Mouse (Mus musculus) kidney, adult 2 months (tissue): ENCODE measurements at regions not wholly inside any gene's neighbourhood (a gene's known extent, or its start where the extent isn't known, plus 50 kb on each side); places are given as distances from the start of the nearest gene placed in this dataset.
A peak's percentile ranks its signal among the peaks of the same experiment; 100 is the strongest.

Source experiments
- DNase-seq: peaks from one replicate; pipeline ENCODE4 v3.0.0; 2021
- H3K27ac ChIP-seq: fragments of 200-500 bp; 2 replicates; pipeline ENCODE4 v1.5.1; 2012; ENCODE audit warnings: low read depth, low read length, control low read depth, inconsistent platforms; ENCODE audit not compliant: insufficient read depth
- H3K27me3 ChIP-seq: fragments of 200-500 bp; replicated peaks from 2 replicates; pipeline ENCODE4 v1.6.1; 2012; ENCODE audit warnings: mild to moderate bottlenecking, moderate library complexity, low read length, inconsistent platforms; ENCODE audit not compliant: control insufficient read depth, insufficient read depth
- H3K36me3 ChIP-seq: fragments of 200-500 bp; 2 replicates; pipeline ENCODE4 v1.6.1; 2012; ENCODE audit warnings: mild to moderate bottlenecking, moderate library complexity, low read length, inconsistent platforms; ENCODE audit not compliant: control insufficient read depth, insufficient read depth
- H3K4me1 ChIP-seq: fragments of 200-500 bp; 2 replicates; pipeline ENCODE4 v1.6.1; 2011; ENCODE audit warnings: low read length; ENCODE audit not compliant: control insufficient read depth, insufficient read depth
- H3K4me3 ChIP-seq: fragments of 200-500 bp; 2 replicates; pipeline ENCODE4 v1.5.1; 2011; ENCODE audit warnings: mild to moderate bottlenecking, low read depth, low read length, control low read depth; ENCODE audit not compliant: insufficient read depth
- CTCF ChIP-seq: fragments of 200-500 bp; conservative IDR thresholded peaks from 2 replicates; pipeline ENCODE4 v1.5.1; 2011; ENCODE audit warnings: low read depth, mild to moderate bottlenecking, control low read depth, low read length, moderate library complexity, mixed read lengths; ENCODE audit not compliant: insufficient read depth, insufficient read length
- POLR2A ChIP-seq: fragments of 200-500 bp; IDR thresholded peaks from one replicate; pipeline ENCODE4 v1.6.1; 2011; ENCODE audit warnings: low read depth, low read length, control low read depth
- WGBS: fragments of 180-500 bp; shearing (Covaris S2); methylation state at CpG from one replicate; pipeline ENCODE4 v1.1.7; 2018; 5-methylcytosine and 5-hydroxymethylcytosine counted together

DNA sequence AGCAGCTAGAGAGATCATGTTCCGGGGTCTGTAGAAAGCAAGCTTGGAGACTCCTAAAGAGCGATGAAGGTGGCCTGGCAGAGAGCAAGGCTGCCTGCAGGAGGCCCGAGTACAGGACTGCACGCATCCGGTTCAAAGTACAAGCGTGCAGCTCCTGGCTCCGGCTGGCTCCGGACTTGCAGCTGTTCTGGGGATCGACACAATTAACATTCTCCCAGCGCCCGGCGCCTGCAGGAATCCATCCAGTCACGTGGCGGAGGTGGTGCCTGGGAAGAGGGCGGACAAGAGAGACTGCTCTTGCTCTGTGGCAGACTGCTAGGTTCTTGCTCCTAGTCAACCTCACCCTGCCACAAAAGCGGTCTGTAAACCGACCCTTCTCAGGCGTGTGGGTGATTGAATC lies 86.9 kb downstream of the Bdh1 start:
- no peaks in the 10 kb centered on the region for H3K27me3 ChIP-seq
- H3K27ac ChIP-seq = peak overlapping the region; percentile 51
- no peaks in the 10 kb centered on the region for H3K36me3 ChIP-seq
- peaks cover 12% of the 10 kb centered on the region; the same call in 1 of the 2 replicates for H3K4me1 ChIP-seq
- TF ChIP-seq POLR2A (no peak), CTCF (no peak; the same call in 1 of the 2 replicates)
- DNase-seq = peak; percentile 97
- 2% methylated on average over 18 of the region's 18 CpGs for WGBS
- no peak overlapping the region for H3K4me3 ChIP-seq

DNA sequence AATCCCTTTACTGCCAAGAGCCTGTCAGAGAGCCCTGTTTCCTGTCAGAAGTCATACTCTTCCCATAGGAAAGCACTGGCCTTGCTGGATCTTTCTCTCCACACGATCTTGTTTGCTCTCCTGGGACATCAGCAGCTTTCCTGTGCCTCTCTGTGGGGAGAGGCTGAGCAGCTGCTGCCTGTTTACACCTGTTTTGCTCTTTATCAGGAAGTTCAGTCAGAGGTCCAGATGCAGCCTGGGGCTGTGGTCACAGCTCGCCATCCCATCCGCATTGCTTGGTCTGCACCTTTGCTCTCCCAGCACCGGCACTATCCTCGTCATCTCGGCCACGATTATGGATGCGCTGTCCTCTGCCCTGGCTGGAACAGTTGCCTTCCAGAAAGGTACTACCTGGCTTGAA lies 88.0 kb downstream of the Bdh1 start:
- Histone ChIP-seq H3K27ac (no peak overlapping the region), H3K4me1 (peaks cover 12% of the 10 kb centered on the region; the same call in 1 of the 2 replicates), H3K4me3 (no peak overlapping the region), H3K27me3 (no peaks in the 10 kb centered on the region), H3K36me3 (no peaks in the 10 kb centered on the region)
- WGBS = 66% methylated on average over 8 of the region's 8 CpGs
- TF ChIP-seq POLR2A (no peak), CTCF (no peak)
- no peak for DNase-seq

DNA sequence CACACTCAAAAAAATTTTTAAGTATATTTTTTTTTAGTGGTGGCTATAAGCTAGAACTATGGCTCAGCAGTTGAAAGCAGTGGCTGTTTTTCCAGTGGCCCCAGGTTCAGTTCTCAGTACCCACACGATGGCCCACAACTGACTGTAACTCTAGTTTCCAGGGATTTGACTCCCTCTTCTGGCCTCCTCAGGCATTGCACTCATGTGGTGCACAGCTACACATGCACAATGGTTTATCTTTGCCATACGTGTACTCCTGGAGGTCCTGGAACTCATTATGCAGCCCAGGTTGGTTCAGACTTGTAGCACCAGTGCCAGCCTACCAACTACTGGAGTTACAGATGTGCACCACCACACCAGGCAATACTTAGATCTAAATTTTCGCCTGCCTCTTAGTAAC lies 96.7 kb downstream of the Bdh1 start:
- 94% methylated on average over 3 of the region's 3 CpGs for WGBS
- DNase-seq = no peak
- TF ChIP-seq POLR2A = no peak
- TF ChIP-seq CTCF = 0 out of 2 replicates have a peak, but pooled peaks have one; percentile 9
- Histone ChIP-seq H3K27ac (no peak overlapping the region), H3K27me3 (no peaks in the 10 kb centered on the region), H3K36me3 (no peaks in the 10 kb centered on the region), H3K4me1 (no peaks in the 10 kb centered on the region), H3K4me3 (no peak overlapping the region)

DNA sequence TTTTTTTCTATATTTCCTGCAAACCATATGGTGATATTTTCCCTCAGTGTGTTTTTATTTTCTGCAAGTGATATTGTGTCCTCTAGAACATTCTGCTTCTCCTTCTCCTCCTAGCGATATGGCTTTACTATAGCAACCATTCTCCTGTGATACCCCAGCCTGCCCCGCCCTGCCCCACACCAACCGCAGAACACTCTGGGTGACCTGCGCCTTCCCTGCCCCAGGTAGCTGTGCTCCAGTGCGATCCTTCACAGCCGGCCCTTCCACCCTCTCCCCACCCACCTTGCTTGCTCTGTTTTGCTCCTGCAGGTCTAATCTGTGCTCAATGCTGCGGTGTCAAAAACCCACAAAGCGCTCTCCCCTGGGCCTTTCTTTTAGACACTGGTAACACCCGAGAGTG lies 98.0 kb downstream of the Bdh1 start:
- no peak overlapping the region for H3K27ac ChIP-seq
- no peaks in the 10 kb centered on the region for H3K36me3 ChIP-seq
- H3K4me3 ChIP-seq = no peak overlapping the region
- WGBS = 89% methylated on average over 9 of the region's 9 CpGs
- TF ChIP-seq CTCF (no peak), POLR2A (no peak)
- no peaks in the 10 kb centered on the region for H3K27me3 ChIP-seq
- DNase-seq = no peak
- no peaks in the 10 kb centered on the region for H3K4me1 ChIP-seq

DNA sequence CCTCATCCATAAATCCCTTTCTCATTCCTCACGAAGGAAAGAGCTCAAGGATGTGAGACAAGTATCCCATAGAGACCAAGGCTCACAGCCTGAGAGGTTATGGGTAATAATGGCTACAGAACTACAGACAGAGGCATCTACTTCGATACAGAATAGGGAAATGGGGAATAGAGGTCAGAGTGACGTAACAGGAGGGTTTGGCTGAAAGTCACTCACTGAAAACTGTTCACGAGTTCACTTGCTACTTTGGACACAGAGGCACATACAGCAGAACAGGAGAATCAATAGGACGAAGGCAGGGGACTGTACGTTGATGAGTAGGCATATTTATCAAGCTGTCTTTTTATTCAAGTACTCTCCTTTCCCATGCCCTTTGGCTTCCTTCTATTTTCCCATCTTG lies 99.7 kb downstream of the Bdh1 start:
- TF ChIP-seq POLR2A = no peak
- no peak for TF ChIP-seq CTCF
- 74% methylated on average over 6 of the region's 6 CpGs for WGBS
- no peak overlapping the region for H3K27ac ChIP-seq

DNA sequence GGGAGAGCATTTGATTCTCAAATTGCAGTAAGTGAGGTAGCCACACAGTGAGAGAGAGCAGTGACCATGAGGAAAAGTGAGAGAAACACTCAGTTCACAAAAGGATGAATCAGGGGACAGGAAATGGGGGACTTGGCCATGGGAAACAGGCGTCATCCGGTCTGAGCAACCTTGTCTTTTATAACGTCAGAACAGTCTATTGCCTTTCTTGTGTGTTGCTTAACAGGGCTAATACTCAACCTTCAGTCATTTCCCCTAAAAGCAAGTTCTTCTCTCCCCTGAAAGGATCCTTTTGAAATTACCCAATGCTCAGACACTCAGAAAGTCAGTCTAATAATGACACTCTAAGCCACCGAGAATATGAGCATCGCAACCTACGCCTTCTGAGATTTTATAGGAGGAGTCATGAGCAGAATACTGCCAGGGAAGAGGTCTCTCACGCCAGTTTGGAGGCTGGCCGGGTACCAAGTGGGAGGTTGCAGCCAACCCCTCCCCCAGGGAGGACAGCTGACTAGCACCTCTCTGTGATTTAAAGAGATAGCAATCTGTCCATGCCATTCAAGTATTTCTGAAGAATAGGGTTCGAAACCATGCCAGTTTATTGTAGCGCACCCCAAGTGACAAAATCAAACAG lies 104.7 kb downstream of the Bdh1 start:
- H3K36me3 ChIP-seq = no peaks in the 10 kb centered on the region
- TF ChIP-seq POLR2A (no peak), CTCF (no peak)
- DNase-seq = peak; percentile 29

More for the DNA sequence above, 99.7 kb downstream of the Bdh1 start:
- DNase-seq = no peak
- no peaks in the 10 kb centered on the region for H3K27me3 ChIP-seq
- no peaks in the 10 kb centered on the region for H3K36me3 ChIP-seq
- no peaks in the 10 kb centered on the region for H3K4me1 ChIP-seq
- H3K4me3 ChIP-seq = no peak overlapping the region

DNA sequence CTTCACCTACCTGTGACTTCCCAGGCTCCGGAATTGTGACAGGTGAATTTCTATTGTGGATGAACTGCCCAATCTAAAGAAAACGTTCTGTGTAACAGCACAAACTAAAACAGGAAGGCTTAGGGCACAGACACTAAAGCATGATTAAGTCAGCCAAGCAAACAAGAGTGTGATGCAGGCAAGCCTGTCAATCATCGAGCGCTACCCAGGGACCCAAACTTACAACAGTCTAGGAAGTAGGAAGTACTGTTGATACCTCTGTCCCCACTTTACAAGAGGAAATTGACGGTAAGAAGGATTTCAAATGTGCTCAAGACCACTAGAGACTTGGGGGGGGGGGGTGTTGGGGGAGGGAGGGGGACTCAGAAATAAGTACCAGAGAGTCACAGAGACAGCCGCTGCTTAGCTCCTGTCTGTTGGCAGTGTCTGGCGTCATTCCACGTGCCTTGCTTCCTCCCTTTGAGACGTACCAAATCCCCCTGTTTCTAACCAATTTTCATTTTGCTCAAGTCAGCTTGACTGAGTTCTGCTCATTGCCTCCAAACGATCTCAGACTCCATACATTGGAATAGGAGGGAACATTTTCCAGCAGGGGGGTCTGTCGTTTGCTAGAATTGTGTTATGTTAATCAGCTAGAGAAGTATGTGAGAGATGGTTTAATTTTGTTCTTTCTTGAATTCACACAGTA lies 106.7 kb downstream of the Bdh1 start:
- no peak overlapping the region for H3K4me3 ChIP-seq
- DNase-seq = no peak
- WGBS = 75% methylated on average over 11 of the region's 11 CpGs
- H3K4me1 ChIP-seq = no peaks in the 10 kb centered on the region
- no peak overlapping the region for H3K27ac ChIP-seq
- H3K27me3 ChIP-seq = no peaks in the 10 kb centered on the region
- TF ChIP-seq POLR2A (no peak), CTCF (no peak)
- H3K36me3 ChIP-seq = no peaks in the 10 kb centered on the region

More for the DNA sequence above, 104.7 kb downstream of the Bdh1 start:
- no peaks in the 10 kb centered on the region for H3K4me1 ChIP-seq
- WGBS = 49% methylated on average over 10 of the region's 10 CpGs
- no peak overlapping the region for H3K4me3 ChIP-seq
- H3K27me3 ChIP-seq = no peaks in the 10 kb centered on the region
- no peak overlapping the region for H3K27ac ChIP-seq
